Mouse (Mus musculus): ENCODE data around the gene Map2k7. TPM values are rescaled to one million over a fixed set of nuclear protein-coding genes. Genes with fewer than 3 reads are reported as not detected.

Map2k7 gene
- polyA plus RNA-seq, 1 experiment = 60.4 TPM

DNA sequence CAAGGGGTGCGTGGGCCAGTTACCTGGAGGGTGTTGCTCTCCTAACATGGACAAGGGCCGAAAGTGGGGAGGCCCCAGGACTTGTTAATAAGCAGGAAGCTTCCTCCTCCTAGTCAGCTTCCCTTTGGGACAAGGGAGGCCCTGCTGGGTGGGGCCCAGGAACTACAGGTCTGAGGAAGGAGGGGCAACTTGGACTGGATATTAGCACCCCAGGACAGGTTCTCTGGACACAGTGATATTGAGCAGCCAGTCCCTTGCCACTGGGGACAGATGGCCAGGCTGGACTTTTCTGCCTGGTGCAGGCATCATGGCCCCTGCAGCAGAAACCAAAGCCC, 31.6 kb upstream of the Map2k7 start:
- H3K4me1 ChIP-seq (ENCODE audit: control insufficient read depth, insufficient read depth, low read length) = no peaks in the 10 kb centered on the region
- H3K4me3 ChIP-seq (ENCODE audit: insufficient read depth, low read length) = no peak overlapping the region
- no peak overlapping the region for H3K27ac ChIP-seq (ENCODE audit: insufficient read depth, low read length)
- TF ChIP-seq CTCF (IDR thresholded peaks at IDR 0.05; ENCODE audit: extremely low read depth, insufficient read depth, low read length) = no peak
- TF ChIP-seq POLR2A (IDR thresholded peaks at IDR 0.05; ENCODE audit: extremely low read depth, insufficient read depth, low read length) = no peak

DNA sequence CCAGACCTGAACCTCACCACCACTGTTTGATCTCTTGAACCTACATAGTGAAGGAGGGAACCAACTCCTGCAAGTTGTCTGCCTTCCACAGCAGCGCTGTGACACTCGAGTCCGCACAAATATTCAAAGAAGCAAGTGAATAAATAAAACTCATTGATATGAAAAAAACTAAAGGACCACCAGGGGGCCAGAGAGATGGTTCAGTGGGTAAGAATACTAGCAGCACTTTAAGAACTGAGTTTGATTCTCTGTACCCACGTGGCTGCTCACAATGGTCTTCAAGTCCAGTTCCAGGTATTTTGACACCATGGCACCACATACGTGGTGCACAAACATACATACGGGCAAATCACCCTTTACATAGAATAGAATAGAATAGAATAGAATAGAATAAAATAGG, 27.4 kb upstream of the Map2k7 start:
- no peaks in the 10 kb centered on the region; the same call in 1 of the 2 replicates for H3K4me1 ChIP-seq (ENCODE audit: control insufficient read depth, insufficient read depth, low read length)
- TF ChIP-seq POLR2A (IDR thresholded peaks at IDR 0.05; ENCODE audit: extremely low read depth, insufficient read depth, low read length) (no peak), CTCF (IDR thresholded peaks at IDR 0.05; ENCODE audit: extremely low read depth, insufficient read depth, low read length) (no peak)
- no peak overlapping the region for H3K4me3 ChIP-seq (ENCODE audit: insufficient read depth, low read length)
- H3K27ac ChIP-seq (ENCODE audit: insufficient read depth, low read length) = no peak overlapping the region

- Histone ChIP-seq H3K27ac (ENCODE audit: insufficient read depth, low read length) (no peak overlapping the region), H3K4me1 (ENCODE audit: control insufficient read depth, insufficient read depth, low read length) (no peaks in the 10 kb centered on the region; the same call in 1 of the 2 replicates), H3K4me3 (ENCODE audit: insufficient read depth, low read length) (peak overlapping the region; percentile 21; the same call in 1 of the 2 replicates)
- TF ChIP-seq CTCF (IDR thresholded peaks at IDR 0.05; ENCODE audit: extremely low read depth, insufficient read depth, low read length) (no peak), POLR2A (IDR thresholded peaks at IDR 0.05; ENCODE audit: extremely low read depth, insufficient read depth, low read length) (no peak)
Measured at GRCm38 (mm10) chr8:4212809-4213209, 25.7 kb upstream of the Map2k7 start.

DNA sequence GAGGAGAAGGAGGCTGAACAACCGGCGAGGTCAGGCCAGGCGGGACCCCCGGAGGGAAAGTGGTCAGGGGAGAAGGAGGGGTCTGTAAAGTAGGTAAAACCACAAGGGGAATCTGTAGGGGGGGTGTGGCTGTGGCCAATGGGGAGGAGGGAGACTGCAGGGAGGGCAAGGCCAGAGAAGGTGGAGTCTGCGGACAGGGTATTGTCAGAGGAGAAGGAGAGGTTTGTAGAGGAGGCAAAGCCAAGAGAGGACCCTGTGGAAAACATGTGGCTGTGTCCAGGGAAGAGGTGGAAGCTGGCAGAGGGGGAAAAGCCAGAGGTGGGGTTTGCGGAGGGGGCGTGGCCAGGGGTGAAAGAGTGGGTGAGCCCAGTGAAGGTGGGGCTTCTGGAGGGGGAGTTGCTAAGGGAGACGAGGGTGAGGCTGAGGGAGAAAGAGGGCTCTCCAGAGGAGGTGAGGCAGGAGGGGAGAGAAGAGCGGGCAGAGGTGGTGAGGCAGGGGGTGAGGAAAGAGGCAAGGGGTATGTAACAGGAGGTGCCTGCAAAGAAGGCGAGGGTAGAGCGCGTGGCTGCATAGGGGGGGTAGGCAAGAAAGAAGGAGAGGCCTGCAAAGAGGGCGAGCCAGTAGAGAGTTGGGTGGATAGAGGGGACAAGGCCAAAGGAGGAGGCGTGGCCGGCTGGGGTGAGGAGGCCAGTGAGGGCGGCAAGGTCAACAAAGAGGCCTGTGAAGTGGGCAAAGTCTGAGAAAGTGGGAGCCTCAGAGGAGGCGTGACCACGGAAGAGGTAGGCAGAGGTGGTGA, 25.1 kb upstream of the Map2k7 start:
- Histone ChIP-seq H3K4me1 (ENCODE audit: control insufficient read depth, insufficient read depth, low read length) (no peaks in the 10 kb centered on the region; the same call in 1 of the 2 replicates), H3K27ac (ENCODE audit: insufficient read depth, low read length) (no peak overlapping the region), H3K4me3 (ENCODE audit: insufficient read depth, low read length) (peak overlapping the region; percentile 21; the same call in 1 of the 2 replicates)
- TF ChIP-seq POLR2A (IDR thresholded peaks at IDR 0.05; ENCODE audit: extremely low read depth, insufficient read depth, low read length) = no peak
- no peak for TF ChIP-seq CTCF (IDR thresholded peaks at IDR 0.05; ENCODE audit: extremely low read depth, insufficient read depth, low read length)

GRCm38 (mm10) chr8:4214006-4214980, 24.2 kb upstream of the Map2k7 start:
- no peak for TF ChIP-seq CTCF (IDR thresholded peaks at IDR 0.05; ENCODE audit: extremely low read depth, insufficient read depth, low read length)
- no peak for TF ChIP-seq POLR2A (IDR thresholded peaks at IDR 0.05; ENCODE audit: extremely low read depth, insufficient read depth, low read length)
- Histone ChIP-seq H3K4me1 (ENCODE audit: control insufficient read depth, insufficient read depth, low read length) (no peaks in the 10 kb centered on the region; the same call in 1 of the 2 replicates), H3K27ac (ENCODE audit: insufficient read depth, low read length) (no peak overlapping the region), H3K4me3 (ENCODE audit: insufficient read depth, low read length) (no peak overlapping the region)

- TF ChIP-seq CTCF (IDR thresholded peaks at IDR 0.05; ENCODE audit: extremely low read depth, insufficient read depth, low read length) (no peak), POLR2A (IDR thresholded peaks at IDR 0.05; ENCODE audit: extremely low read depth, insufficient read depth, low read length) (no peak; the same call in 1 of the 2 replicates)
- Histone ChIP-seq H3K4me1 (ENCODE audit: control insufficient read depth, insufficient read depth, low read length) (no peaks in the 10 kb centered on the region; the same call in 1 of the 2 replicates), H3K27ac (ENCODE audit: insufficient read depth, low read length) (peak overlapping the region; percentile 41; the same call in 1 of the 2 replicates), H3K4me3 (ENCODE audit: insufficient read depth, low read length) (peak overlapping the region; percentile 74)
Measured at GRCm38 (mm10) chr8:4216296-4216695, 22.2 kb upstream of the Map2k7 start.

DNA sequence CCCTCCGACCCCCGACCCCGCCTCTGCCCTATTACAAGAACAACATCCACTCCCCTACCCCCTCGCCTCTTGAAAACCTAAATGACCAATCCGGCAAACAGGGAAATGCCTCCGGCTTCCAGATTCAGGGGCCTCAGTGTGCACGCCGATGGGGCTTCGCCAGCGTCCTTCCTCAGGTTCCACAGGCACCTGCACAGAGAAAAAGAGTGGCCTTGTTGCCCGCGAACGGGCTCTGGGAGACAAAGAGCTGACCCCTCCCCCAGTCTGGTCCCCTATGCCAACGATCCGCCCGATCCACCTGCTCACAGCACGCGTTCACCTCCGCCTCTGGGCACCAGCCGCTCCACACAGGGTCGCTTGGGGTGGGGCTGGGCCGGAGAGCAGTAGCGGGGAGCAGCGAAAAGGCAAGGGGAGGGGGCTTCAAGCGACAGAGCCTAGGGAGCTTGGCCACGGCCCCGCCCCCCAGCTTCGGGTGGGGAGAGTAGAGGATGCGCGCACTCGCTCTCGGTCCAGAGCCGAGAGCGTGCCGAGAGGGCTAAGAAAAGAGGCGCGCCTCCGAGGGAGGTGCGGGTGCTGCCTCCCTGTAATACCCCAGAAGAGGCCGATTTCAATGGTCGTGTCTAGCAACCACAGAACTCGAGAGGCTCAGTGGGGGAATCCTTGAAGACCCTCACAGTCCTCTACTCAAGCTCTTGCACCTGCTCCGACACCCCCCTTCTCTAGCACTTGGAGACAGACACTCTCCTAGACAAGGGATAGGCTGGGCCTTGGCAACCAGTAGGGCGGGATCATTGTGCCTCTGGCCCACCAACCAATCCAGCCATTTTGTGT, 21.5 kb upstream of the Map2k7 start, which contains the start of gene Prr36:
TSS of gene Prr36 (minus strand) at position 669 of the 831 bp plus-strand sequence.
- no peak for TF ChIP-seq CTCF (IDR thresholded peaks at IDR 0.05; ENCODE audit: extremely low read depth, insufficient read depth, low read length)
- no peak for TF ChIP-seq POLR2A (IDR thresholded peaks at IDR 0.05; ENCODE audit: extremely low read depth, insufficient read depth, low read length)
- no peaks in the 10 kb centered on the region; the same call in 1 of the 2 replicates for H3K4me1 ChIP-seq (ENCODE audit: control insufficient read depth, insufficient read depth, low read length)

DNA sequence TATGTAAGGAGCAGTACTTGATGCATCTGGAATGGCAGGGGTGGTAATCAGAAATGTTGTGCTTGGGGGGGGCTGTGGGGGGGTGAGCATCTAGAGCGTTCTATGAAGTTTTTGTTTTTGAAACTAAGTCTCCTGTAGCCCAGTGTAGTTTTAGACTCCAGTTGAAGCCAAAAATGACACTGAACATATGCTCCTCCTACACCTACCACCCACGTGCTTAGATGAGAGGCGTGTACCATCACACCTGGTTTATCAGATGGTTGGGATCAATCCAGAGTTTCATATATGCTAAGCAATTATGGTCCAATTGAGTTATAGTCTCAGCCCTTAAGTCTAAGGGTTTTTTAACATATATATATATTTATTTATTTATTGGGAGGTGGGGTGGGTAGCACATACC, 18.9 kb upstream of the Map2k7 start:
- TF ChIP-seq CTCF (IDR thresholded peaks at IDR 0.05; ENCODE audit: extremely low read depth, insufficient read depth, low read length) (no peak), POLR2A (IDR thresholded peaks at IDR 0.05; ENCODE audit: extremely low read depth, insufficient read depth, low read length) (no peak)
- H3K4me1 ChIP-seq (ENCODE audit: control insufficient read depth, insufficient read depth, low read length) = no peaks in the 10 kb centered on the region; the same call in 1 of the 2 replicates
- no peak overlapping the region for H3K27ac ChIP-seq (ENCODE audit: insufficient read depth, low read length)
- H3K4me3 ChIP-seq (ENCODE audit: insufficient read depth, low read length) = no peak overlapping the region

More for the DNA sequence above, 21.5 kb upstream of the Map2k7 start, which contains the start of gene Prr36:
- peak within 1 kb of the TSS; percentile 52; the same call in 1 of the 2 replicates for H3K27ac ChIP-seq (ENCODE audit: insufficient read depth, low read length)
- peak within 1 kb of the TSS; percentile 74 for H3K4me3 ChIP-seq (ENCODE audit: insufficient read depth, low read length)

Measured in cortical plate, adult 2 months (tissue).